Mouse (Mus musculus) left cerebral cortex, postnatal 36 days (tissue): Measurements from ENCODE around the gene Srd5a1. TPM values are rescaled to one million over a fixed set of nuclear protein-coding genes. Genes with fewer than 3 reads are reported as not detected.
"Not testable (repeated sequence)": the region's sequence is repeated elsewhere in the genome, so short reads cannot be mapped to it uniquely, and the experiment has no call there.

Source experiments
- DNase-seq, 2 experiments: peaks; one replicate each; pipeline ENCODE4 v3.0.0; 2021 to 2022; ENCODE audit warnings: low spot score in 2 of 2, mixed read lengths in 1 of 2
- intact Hi-C: fragments of 180-260 bp; cut with DNase I; formaldehyde crosslinking; loops from one replicate; pipeline ENCODE4 v1.15.1; 2025
- total RNA-seq, 2 experiments: library from RNA; stranded (reverse); gene quantifications; 2 replicates each; pipeline ENCODE4 v1.2.3; 2021

Gene Srd5a1
- total RNA-seq, 2 experiments from 2014 or later = 8.8 to 12.5 TPM

DNA sequence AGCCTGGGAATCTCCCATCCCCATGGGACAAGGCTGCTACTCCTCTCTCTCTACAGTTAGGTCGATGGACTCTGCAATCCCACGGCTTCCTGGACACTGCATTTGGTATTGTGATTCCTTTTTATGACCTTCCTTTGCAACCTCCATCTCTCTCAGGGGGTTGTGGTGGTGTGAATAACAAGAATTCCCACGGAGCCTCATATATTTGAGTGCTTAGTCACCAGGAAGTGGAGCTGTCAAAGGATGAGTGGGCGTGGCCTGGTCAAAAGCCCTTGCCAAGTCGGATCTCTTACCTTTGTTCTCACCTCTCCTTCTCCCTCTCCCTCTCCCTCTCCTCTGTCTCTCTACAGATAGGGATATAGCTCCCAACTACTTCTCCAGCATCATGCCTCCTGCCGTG is 25.4 kb downstream of the Srd5a1 start:
- intact Hi-C loops = no loop called here
- no peak for DNase-seq

DNA sequence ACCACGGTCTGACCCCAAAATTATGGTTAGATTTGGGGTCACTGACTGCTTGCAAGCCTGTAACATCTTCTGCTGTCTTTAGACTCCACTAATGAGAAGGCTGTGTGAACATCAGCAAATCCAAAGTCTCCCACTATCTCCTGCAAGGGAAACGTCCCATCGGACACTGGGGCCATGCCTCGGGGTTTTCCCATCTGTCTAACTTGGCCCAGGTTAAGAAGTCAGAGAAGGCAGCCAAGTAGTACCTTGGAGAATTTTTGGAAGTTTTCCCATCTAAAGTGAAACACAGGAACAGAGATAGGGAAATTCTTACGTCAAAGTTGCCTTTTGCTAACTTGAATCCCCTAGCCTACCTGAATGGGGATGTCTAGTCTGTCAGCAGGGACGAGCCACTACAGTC is 27.7 kb downstream of the Srd5a1 start:
- intact Hi-C loops = no loop called here
- no peak for DNase-seq

DNA sequence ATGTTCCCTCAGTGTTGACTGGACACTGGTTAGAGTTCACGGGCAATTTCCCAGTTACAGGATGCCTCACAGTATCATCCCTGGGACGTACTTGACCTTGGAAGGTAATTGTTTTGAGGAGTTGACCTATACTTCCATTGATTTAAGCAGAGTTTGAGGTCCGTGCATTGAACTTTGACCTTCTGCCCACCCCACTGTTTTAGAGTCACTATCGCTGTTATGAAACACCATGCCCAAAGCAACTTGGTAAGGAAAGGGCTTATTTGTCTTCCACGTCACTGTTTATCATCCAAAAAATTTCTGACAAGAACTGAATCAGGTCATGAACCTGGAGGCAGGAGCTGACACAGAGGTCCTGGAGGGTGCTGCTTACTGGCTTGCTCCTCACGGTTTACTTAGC is 28.8 kb downstream of the Srd5a1 start:
- intact Hi-C loops = no loop called here
- no peak for DNase-seq

DNA sequence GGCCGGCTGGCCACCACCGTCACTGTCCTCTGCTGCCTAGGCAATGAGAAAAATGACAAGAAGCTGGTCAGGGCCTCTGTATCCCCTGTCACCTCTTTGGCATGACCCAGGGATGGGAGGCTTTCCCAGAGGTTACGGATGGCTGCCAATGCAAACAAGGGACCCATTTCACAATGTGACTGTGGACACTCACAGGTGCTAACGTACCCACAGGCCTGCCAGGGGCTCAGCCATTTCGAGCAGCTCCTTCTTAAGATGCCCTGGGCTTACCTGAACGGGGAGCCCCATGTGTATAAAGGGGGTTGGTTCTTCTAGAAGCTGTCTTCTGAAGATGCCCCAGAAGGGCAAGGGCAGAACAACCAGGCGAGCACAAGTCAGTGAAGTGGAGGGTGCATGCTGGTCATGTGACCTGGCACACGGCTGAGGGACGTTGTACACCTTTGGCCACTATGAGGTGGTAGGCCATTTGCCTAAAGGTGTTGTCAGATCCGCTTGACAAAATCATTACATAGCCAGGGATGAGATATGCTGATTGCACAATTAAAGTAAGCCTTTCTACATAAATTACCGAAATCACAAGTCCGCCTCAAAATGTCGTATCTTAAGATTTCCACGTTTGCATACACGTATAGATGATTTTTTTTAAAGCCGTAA is 33.9 kb downstream of the Srd5a1 start:
- intact Hi-C loops = no loop called here
- DNase-seq = no peak

DNA sequence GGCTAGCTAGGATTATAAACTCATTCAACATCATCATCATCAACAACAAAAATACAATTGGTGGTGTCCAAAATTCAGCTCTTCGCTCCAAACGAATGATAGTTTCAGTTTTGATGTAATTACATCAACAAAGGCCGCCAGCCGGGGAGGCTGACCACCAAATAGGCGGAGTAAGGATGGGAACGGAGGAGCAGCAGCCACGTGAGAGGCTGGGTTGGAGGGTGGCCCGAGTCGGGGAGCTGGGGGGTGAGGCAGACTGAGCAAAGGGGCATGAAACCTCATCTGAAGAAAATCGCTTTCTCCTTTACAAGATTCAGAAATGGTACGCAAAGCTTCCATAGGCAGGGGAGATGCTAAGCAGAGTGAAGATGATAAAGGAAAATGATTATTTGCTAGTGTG is 34.6 kb downstream of the Srd5a1 start:
- no peak for DNase-seq
- intact Hi-C loops = no loop called here

DNA sequence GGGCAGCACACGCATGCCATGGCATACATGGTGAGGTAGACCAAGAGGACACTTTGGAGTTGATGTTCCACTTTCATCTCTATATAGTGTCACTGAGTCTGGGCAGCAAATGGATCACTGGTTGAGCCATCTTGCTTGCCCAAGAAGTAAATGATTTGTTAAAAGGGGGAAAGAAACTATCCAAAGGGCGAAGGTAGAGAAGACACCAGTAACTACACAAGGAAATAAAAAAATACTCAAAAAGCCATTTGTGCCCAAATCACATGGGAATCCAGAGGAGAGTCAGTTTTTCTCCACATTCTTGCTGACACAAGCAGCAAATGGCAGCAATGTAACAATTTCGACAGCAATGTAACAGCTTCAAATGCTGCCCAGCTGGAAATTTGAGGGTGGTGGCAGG is 38.6 kb downstream of the Srd5a1 start:
- intact Hi-C loops = no loop called here

DNA sequence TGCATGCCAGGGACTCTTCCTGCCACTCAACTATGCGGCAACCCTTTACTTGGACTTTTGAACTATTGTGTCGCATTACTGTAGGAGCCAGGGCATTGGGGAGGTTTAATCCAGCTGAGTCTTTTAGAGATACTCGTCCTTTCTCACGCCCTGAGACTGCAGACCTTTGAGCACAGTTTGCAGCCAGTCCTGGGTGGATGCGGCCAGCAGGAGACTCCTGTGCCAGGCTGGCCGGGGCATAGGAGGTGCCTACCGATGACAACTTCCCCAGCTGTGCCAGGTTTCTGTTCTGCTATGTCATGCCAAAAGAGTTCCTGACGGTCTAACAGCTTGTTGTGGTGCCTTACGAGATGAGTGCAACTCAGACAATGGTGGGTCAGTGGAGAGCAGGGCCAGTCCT is 42.0 kb downstream of the Srd5a1 start:
- intact Hi-C loops = no loop called here
- DNase-seq = no peak

More for the DNA sequence above, 38.6 kb downstream of the Srd5a1 start:
- no peak for DNase-seq

DNA sequence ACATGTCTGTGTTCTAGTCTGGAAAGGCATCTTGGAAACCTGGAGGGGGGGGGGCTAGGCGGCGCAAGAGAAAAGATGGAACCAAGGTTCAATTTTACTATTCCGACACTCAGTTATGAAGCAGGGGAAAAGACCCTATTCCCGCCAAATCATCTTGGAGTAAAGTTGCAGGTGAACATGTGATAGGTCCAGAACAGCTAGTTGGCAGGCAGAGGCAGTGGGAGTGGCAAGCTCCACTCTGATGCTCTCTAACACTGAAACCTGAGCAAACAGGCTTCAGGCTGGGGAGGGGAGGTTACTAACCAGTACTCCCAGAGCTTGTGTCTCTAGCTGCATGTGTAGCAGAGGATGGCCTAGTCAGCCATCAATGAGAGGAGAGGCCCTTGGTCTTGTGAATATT is 45.8 kb downstream of the Srd5a1 start:
- intact Hi-C loops = not testable (repeated sequence)

DNA sequence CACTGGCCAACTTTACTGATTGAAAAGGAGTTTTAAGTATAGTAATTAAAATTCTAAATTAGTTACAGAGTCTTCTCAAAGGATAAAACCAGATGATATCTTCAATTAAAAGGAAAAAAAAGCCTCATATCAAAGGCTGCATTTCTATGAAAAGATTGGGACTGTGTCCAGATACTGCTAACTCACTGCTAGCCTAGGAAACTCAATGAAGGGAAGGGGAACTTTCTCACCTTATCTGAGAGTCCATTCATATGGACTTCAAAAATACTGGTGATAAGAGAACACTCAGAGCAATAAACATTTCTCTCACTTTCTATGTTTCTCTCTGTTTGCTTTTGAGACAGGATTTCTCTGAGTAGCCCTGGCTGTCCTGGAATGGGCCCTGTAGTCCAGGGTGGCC is 46.7 kb downstream of the Srd5a1 start:
- intact Hi-C loops = no loop called here
- no peak for DNase-seq

More for the DNA sequence above, 45.8 kb downstream of the Srd5a1 start:
- not testable (repeated sequence) for DNase-seq

DNA sequence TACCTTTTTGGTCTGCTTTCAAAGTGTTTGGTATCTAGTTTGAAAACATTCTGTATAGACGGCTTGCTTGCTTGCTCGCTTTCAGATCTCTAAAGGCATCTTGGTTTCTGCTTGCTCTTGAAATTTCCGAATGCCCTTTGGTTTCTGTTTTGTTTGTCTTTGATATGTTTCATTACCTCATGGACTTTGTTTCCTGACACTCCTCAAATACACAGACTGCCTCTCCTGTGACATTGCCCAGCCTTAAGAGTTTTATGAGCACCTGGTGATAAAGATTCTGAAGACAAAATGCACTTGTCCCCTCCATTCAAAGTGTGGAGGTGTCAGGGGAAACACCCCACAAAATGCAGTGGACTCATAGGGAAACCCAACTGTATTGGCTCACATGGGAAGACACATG is 47.3 kb downstream of the Srd5a1 start:
- no peak for DNase-seq
- intact Hi-C loops = no loop called here

DNA sequence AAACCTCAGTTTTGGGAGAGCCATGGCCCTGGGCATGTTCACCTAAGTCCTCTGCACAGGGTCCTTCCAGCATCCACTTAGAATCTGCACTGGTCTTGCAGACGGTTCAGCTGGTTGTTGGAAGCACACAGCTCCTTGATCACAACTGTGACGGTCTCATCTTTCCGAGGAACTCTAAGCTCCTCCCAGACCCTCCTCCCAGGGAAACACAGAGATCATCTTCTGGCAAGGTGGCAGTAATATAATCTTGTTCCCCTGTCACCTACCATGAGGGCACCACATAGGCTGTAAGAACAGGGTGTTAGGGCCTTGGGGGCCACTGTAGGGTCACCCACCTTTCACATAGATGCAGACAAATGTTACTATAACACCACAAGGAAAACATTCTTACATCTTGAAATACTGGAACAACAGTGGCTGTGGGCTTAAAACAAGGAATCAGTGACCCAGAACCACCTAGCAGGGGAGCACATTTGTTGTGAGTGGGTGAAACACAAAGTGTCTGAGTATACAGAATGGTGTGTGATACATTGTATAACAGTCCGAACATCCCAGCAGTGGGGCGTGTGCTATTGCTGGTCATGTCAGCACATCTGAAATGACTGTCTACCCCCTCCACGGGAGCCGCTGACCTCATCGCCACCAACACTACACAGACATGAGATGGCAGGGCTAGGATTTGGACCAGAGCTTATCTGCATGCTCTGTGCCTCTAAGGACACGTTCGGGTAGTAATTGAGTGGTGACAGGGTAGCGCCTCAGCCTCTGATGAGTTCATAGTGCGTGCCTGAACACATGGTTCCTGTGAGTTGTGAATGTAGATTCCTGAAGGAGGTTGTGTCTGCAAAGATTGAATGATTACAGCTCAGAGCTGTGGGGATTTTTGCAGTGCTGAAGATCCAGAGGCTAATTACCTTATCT is 48.3 kb downstream of the Srd5a1 start:
- intact Hi-C loops = no loop called here
- DNase-seq = no peak

DNA sequence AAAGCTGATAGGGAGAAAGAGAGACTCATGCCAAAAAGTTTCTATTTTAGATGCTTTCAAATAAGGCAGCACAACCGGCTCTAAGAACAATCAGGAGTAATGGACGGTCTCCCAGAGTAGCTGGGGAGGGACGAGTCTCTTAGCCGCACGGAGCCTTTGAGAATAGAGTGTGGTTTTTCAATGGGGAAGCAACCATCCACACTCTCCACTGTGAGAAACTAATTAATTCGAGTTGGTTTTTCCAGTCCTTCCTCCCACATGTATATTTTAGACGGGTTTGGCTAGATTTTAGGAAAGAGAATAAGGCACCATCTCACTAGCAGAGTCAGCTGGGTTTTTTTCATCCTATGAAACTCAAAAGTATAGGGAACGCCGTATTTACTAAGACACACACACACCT is 49.2 kb downstream of the Srd5a1 start:
- intact Hi-C loops = no loop called here
- no peak for DNase-seq

DNA sequence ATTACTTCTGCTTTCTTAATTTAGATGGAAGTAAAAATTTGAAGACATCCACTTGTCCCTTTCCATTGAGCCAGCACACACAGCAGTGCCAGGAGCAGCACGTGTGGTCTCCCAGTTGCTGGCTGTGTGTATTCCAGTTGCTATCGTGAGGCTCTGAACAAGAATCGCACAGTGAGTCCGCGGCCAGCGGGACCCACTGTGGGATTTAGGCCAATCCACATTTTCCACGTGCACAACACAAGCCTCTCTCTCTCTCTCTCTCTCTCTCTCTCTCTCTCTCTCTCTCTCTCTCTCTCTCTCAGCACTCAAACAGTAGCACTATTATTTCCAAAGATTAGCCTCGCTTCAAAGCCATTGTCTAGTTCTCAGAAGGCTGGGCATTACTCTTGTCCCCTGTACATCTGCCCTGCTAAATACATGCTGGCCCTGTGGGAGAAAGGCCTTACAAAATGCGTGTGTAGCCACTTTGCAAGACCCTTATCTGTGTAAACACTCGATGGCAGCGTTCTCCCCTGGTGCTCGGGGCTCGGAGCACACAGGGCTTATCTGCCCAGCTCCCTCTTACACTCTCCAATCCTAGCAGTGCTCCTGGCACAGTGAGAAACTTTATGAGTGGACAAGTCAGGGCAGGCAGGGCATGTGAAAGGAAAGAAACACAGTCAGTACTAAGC is 51.8 kb downstream of the Srd5a1 start:
- intact Hi-C loops = no loop called here
- DNase-seq = no peak

DNA sequence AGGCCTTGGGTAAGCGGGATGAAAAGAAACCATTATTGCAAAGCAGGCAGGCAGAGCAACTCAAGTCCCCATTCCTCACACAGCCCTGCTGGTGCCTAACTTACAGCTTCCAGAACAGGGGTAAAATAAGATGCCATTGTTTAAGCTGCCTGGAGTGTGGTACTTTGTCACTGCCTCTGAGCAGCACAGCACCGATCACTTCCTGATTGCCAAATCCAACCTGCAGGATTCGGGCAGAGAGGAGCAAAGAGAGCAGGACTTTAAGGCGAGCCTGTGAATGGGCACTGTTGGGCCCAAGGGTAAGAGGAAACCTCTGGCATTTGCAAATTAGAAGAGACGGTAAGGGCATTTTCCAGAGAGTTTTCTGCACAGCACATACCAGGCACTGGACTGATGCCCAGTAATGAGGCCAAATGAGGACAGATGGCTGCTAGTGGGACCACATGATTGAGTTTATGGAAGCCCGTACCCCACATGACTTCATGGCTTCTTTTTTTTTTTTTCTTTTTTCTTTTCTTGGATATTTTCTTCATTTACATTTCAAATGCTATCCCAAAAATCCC is 53.1 kb downstream of the Srd5a1 start:
- intact Hi-C loops = no loop called here
- no peak for DNase-seq

DNA sequence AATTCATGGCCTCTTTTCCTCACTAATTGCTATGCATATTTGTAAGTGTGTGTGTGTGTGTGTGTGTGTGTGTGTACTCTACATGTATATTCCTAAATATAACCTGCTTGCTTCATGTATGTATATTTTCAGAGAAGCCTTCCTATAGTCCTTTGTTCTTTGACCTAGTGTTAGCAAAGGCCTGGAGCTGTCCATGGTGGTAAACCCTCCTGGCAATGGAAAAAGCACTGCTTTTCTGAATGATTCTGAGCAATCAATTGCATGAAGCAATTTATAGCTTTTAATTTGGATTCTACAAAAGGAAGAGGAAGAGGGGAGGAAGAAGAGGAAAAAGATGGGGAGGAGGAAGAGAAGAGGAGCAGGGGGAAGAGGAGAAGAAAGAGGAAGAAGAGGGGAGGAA is 54.5 kb downstream of the Srd5a1 start:
- no peak for DNase-seq
- intact Hi-C loops = no loop called here

DNA sequence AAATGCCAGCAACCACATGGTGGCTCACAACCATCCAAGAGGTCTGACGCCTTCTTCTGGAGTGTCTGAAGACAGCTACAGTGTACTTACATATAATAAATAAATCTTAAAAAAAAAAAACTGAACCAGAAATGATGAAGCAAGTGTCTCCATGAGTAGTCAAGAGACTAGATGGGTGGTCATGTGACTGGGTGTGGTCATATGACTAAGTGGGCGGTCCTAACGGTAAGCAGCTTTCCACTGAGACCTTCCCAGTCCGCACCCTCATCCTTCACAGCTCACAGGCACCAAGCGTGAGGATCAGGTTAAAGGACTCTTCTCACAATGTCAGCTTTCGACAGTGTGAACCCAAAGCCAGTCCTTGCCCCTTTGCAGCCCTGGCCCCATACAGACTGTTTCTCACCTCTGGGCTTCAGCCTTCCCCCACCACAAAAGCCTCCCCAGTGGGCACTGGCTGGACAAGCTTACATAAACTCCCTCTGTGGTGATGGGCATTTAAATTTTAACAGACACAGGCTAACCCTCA is 55.2 kb downstream of the Srd5a1 start:
- intact Hi-C loops = no loop called here
- peak in 1 of 2 experiments; percentile 3 for DNase-seq

DNA sequence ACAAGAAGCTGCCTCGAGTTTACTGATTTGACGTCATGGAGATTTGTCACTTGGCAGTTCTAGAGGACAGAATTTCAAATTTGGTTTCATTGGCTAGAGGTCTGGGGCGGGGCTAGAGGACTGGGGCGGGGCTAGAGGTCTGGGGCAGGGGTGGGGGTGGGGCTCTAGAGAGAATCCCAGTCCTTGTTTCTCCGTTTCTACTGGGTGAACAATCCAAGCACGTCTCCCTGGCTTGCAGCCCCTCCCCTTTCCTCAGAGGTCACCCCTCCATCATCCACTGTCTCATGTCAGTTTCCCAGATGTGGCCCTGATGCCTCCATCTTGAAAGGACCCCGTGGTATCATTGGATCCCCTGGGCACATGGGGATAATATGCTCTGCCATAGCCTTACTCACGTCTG is 56.2 kb downstream of the Srd5a1 start:
- DNase-seq = peak in 1 of 2 experiments; percentile 3
- intact Hi-C loops = no loop called here

DNA sequence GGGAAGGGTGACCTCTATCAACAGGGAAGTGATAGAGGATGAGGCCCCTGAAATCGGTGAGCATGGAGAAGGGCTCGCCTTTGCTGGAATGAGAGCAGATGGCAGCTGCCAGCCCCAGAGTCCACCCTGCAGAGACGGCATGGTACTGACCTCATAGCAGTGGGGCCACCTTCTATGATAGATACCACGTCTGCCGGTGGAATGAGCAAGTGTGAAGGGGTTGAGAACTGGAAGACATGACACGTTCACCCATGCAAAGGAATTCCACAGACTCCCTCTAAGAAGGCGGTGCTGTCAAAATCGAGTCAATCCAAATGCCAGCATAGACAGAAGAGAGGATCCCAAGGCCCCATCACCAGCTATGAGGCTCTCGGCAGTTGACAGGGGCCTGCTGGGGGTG is 57.0 kb downstream of the Srd5a1 start:
- intact Hi-C loops = loop anchor here (5.0 kb wide), 1 partner anchor 58 kb away; the partner anchor contains the start of gene Srd5a1
- peak in 1 of 2 experiments; percentile 1 for DNase-seq

DNA sequence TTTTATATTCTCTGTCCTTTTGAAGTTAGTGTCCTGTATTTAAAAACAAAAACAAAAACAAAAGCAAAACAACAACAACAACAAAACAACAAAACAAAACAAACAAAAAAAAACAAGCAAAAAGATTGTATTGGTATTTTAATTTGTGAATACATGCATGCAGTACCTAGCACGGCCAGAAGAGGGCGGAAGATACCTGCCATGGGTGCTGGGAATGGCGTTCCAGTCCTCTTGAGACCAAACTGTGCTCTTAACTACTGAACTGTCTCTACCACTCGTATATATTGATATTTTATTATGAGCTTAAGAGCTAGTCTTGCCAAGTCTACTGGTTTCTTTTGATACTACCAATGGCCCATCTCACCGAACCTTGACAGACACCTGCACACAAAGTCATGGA is 58.2 kb downstream of the Srd5a1 start:
- no peak for DNase-seq
- intact Hi-C loops = loop anchor here (2.0 to 5.0 kb wide), 2 partner anchors 59 to 102 kb away; partner anchors contain the start of gene Srd5a1

DNA sequence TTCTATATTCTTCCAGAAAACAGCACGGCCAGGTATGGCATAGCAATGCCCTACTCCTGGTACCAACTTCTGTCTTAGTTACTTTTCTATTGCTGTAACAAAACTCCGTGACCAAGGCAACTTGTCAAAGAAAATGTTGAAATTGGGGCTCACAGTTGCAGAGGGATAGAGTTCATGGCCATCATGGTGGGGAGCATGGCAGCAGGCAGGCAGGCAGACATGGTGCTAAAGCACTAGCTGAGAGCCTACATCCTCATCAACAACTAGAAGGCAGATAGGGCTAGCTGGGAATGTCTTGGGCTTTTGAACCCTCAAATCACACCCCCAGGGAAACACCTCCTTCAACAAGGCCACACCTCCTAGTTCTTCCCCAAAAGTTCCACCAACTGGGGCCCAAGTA is 60.4 kb downstream of the Srd5a1 start:
- intact Hi-C loops = loop anchor here (5.0 kb wide), 1 partner anchor 61 kb away; the partner anchor contains the start of gene Srd5a1
- DNase-seq = no peak
